Mouse (Mus musculus) megakaryocyte, adult 5-6 weeks (primary cell): Measurements from ENCODE around the gene Zbed4. TPM values are rescaled to one million over a fixed set of nuclear protein-coding genes. Genes with fewer than 3 reads are reported as not detected.
"Not testable (repeated sequence)": the region's sequence is repeated elsewhere in the genome, so short reads cannot be mapped to it uniquely, and the experiment has no call there.

ENCODE experiments used
- ATAC-seq: 2 replicates; pipeline ENCODE4 v1.8.0; 2016; ENCODE audit warnings: mild to moderate bottlenecking, inconsistent platforms; ENCODE audit not compliant: poor library complexity, severe bottlenecking
- total RNA-seq, 2 experiments: library from RNA; stranded (forward) in 1 of 2; stranded (reverse) in 1 of 2; fragments of 153-499, 151-499 nt in 1 of 2; fragments of 221-1000, 200-1000 nt in 1 of 2; gene quantifications; 2 replicates each; pipeline versions ENCODE4 v1.2.3 to v1.2.4; 2015 to 2017

The Zbed4 gene
- total RNA-seq, 2 experiments from 2014 or later, result 30.0 to 32.4 TPM

DNA sequence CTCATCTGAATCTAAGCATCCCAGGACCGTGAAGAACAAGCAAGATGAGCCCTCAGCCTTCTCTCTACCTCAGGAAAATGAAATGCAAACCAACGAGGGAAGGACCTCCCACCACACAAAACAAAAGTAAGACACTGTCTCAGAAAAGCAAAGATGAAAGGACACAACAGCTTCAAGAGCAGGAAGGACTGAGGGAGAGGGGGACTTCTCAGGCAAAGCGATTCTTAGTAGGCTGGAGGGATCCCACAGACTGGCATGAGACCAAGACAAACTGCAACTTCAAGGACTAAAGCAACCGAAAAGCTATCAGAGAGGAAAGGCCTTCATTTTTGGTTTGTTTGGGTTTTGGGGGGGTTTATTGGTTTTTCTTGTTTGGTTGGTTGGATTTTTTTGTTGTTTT is 15.3 kb upstream of the Zbed4 start:
- no peak for ATAC-seq

DNA sequence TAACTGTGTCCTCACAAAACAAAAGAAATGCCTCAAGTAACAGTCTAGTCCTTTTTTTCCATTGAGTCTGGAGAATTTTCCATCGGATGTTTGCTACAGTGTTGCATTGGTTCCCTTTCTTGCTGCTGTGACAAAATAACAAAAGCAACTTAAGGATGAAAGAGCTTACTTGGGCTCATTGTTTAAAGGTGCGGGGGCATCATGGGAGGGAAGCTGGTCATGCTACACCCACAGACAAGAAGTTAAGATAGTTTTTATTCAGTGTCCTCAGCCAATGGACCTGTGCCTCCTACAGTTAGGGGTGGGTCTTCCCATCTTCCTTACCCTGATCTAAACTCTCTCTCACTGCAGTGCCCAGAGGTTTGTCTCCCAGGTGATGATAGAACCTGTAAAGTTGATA is 13.0 kb upstream of the Zbed4 start:
- no peak for ATAC-seq

DNA sequence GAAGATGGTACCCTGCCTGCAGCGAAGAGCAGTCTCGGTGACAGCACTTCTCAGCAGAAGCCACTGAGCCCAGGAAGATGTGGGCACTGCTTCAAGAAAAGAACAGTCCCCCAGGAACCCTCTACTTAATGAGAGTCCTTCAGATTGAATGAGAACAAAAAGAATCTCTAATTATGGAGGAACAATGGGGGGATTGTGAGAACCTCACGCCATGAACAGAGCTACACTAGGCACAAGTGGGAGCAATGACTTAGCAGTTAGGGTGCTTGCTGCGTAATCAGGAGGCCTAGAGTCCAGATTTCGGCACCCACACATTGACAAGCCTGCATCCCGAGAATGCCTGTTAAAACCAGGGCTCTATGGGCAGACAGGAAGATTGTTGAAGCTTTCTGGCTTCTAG is 10.1 kb upstream of the Zbed4 start:
- ATAC-seq, result no peak

DNA sequence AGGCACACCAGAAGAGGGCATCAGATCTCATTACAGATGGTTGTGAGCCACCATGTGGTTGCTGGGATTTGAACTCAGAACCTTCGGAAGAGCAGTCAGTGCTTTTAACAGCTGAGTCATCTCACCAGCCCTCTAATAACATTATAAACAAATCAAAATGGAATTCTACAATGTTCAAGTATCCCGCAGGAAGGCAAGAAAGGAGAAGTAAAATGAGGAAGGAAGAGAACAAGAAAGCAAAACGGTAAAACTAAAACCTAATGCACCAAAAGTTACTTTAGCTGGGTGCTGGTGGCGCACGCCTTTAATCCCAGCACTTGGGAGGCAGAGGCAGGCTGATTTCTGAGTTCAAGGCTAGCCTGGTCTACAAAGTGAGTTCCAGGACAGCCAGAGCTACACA is 8.1 kb upstream of the Zbed4 start:
- peak; percentile 78 for ATAC-seq

DNA sequence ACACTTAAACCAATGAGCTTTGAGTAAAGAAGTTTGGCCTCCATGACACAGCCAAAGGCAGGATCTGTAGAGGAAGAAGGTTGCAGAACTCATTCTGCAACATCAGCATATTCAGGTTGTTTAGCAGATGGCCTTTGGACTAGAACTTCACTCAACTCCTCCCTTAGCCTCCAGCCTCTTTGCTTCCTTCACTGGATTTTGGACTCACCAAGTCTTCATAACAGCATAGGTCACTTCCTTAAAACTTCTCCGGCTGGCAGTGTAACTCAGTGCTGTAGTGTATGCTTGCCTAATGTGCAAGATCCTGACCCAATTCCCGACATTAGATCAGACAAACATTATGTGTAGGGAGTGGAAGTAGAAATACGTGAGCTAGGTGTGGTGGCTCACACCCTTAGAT is 6.1 kb upstream of the Zbed4 start:
- ATAC-seq, result peak; percentile 39

DNA sequence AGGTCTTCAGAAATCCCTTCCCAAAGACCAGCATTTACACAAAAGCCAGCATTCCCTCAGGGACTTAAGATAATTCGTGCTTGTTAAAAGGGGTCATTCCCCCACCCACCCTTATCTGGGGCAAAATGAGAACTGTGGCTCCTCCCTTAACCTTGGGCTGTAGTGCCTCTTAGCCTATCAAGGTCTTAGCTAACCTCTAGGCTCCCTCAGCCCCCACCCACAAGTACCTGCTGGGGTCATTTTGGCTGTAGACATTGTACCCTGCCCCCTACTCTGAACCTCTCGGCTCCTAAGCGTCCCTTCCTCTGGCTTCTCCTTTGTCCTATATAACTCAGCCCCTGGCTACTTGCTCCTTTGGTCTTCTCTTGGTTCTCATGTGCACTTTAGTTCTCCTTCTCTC is 5.5 kb upstream of the Zbed4 start:
- no peak for ATAC-seq

DNA sequence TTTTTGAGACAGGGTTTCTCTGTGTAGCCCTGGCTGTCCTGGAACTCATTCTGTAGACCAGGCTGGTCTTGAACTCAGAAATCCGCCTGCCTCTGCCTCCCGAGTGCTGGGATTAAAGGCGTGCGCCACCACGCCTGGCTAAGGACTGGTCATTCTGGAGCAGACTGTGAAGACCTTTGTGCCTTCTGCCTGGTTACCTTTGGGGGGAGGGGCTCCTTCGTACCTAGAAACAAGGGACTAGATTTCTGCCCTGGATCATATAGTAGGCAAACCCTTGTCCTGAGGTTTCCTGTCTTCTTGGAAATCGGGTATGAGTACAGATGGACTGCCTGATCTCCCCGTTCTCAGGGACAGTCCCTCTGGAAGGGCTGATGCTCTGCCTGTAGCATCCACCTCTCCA is 1.8 kb upstream of the Zbed4 start:
- not testable (repeated sequence) for ATAC-seq

DNA sequence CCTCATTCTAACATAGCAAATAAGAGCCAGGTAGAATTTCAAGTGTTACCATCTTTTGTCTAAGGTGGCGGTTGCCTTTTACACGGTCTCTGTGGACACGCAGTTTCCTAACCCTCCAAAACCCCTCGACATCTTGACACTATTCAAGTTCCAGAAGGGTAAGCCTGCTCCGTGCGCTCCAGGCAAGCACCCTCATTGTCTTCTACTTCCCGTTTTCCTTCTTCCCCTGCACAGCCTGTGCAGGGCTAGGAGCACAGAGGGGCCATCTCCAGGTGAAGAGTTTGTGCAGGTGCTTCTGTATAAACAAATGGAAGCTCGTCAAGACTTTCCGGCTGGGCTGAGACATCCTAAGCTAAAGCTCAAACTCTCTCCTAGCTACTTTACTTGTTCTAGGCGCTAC is 1.4 kb upstream of the Zbed4 start:
- peak; percentile 29; the same call in 1 of the 2 replicates for ATAC-seq

DNA sequence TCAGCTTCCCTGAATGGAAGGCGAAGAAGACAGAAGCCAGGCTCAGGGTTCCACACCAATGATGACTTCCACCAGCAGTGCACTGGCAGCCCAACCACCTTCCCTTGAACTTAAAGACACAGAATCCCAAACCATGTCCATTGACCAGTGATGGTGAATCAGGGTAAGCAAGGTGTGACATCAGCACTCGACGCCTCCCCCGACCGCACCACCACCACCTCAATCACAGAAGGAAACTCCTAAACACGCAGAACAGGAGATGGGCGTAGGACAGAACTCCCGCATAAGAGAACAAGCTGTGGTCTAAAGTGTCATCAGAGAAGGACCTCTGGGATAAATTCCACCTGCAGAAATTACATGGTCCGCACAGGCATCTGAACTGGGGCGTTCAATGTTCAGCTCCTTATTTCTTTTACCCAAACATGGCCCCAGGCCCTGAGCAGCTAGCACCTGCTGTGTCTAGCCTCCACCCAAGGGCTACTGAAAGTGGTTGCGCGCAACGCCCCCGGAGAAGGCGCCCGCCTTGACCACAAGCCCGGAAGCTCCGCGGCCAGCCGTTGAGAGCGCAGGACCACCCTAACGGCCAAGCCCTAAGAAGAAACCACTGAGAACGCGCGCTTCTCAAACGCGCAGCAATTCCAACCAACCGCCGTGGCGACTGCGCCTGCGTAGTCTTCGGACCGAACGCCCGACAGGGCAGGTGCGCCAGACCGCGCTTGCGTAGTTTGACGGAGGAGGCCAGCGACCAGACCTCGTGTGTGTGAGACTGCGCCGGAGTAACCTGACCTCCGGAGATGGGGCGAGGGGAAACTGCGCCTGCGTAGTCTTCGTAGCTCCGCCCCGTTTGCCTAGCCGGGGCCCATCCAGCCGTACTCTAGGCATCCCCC is 540 bp upstream of the Zbed4 start:
- peak; percentile 87 for ATAC-seq

DNA sequence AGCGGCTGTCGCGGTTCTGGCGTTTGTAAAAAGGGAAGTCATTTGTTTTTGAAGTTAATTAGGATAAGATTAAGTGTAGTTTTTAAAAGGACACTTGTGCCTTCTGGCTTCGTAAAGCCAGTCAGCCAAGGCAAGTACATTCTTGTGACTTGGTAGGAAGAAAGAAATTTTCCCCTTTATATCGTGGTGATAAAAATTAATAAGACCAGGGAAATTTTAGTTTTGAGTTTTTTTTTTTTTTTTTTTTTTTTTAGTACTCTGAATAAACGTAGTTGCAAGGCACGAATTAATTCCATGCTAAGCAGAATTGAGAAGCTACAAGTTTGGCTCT is 908 bp downstream of the Zbed4 start:
- no peak for ATAC-seq

DNA sequence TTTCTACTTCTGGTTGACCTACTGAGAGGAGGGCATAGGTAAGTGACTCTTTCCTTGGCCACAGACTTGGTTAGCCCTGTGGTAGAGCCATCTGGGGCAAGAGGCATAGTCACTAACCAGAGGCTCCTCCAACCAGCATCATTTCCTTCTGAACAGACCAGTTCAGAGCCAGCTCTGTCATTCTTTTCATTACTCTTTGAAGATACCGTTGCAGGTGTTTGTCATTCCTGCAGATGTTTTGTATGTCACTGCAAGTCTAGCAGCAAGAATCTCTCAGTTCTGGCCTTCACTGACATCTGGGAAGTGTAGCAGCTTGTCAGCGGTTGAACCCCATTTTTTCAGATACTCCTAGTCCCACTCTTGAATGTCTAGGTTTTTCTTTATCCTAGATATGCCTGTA is 3.4 kb downstream of the Zbed4 start:
- ATAC-seq, result no peak

DNA sequence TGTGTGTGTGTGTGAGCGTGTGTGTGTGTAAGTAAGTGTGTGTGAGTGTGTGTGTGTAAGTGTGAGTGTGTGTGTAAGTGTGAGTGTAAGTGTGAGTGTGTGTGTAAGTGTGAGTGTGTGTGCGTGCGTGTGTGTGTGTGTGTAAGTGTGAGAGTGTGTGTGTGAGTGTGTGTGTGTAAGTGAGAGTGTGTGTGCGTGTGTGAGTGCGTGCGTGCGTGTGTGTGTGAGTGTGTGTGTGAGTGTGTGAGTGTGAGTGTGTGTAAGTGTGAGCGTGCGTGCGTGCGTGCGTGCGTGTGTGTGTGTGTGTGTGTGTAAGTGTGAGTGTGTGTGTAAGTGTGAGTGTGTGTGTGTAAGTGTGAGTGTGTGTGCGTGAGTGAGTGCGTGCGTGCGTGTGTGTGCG is 4.3 kb downstream of the Zbed4 start:
- ATAC-seq, result no peak

DNA sequence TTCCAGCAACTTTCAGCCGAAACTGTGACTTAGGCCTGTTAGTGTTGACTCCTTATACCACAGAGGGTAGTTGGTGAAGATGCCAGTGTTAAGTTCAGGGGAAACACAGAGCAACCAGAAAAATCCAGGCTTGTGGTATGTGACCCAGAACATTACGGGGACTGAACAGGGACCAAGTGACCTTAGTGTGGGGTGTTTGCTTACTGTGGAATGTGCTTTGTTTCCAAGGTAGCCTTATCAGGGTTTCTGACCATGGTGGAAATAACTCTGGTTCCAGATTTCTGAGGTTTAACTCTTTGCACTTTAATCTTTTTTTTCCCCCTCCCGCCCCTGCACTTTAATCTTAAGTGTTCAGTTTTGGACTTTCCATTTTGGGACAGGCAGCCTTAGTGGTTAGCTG is 6.6 kb downstream of the Zbed4 start:
- ATAC-seq, result no peak

DNA sequence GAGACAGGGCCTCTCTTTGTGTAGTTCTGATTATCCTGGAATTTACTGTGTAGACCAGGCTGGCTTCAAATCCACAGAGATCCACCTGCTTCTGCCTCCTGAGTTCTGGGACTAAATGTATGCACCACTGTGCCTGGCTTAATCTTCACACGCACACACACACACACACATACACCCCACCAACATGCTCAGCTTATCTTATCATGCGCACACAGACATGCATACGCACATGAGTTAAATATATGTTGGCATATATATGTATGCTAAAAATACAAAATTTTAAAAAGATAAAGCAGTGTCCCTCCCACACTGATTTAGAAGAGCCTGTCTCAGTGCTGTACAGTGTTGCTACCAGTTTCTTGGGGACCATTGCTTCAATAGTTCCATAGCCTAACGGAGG is 10.1 kb downstream of the Zbed4 start:
- ATAC-seq, result no peak

DNA sequence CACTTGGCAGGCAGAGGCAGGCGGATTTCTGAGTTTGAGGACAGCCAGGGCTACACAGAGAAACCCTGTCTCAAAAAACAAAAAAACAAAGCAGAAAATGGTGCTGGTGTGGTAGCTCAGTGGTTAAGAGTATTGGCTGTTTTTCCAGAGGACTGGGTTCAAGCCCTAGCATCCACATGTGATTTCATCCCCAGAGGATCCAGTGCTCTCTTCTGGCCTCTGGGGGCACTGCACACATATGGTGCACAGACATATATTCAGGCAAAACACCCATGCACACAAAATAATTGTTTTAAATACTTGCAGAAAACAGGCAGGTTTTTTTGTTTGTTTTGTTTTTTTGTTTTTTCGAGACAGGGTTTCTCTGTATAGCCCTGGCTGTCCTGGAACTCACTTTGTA is 14.7 kb downstream of the Zbed4 start:
- ATAC-seq, result peak; percentile 52; the same call in 1 of the 2 replicates

DNA sequence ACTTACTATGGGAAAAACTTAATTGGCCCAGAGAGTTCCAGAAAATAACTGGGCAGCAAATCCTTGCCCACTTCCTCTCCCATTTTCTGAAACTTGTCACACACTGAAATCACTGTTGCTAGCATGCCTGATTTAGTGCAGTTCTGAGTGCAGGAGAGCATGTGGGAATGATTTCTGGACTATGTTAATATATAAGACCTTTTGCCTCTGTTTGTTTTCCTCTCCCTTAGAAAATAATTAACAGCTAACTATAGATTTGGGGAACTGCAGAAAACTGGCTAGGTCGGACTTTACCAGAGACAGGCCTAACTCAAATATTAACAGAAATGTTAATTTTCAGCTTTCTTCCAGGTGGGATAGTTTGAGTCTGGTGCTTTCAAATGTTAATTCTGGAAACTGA is 17.1 kb downstream of the Zbed4 start:
- no peak for ATAC-seq

DNA sequence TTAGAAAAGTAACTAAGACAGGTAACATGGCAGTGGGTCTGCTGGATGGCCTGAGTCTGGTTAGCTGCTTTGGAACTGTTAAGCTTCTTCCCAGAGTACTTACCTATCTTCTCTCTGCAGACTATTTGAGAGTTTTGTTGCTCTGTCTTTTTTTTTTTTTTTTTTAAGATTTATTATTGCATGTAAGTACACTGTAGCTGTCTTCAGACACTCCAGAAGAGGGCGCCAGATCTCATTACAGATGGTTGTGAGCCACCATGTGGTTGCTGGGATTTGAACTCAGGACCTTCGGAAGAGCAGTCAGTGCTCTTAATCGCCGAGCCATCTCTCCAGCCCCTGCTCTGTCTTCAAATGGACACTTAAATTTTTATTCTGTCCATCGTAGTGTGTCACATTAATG is 23.2 kb downstream of the Zbed4 start:
- not testable (repeated sequence) for ATAC-seq

DNA sequence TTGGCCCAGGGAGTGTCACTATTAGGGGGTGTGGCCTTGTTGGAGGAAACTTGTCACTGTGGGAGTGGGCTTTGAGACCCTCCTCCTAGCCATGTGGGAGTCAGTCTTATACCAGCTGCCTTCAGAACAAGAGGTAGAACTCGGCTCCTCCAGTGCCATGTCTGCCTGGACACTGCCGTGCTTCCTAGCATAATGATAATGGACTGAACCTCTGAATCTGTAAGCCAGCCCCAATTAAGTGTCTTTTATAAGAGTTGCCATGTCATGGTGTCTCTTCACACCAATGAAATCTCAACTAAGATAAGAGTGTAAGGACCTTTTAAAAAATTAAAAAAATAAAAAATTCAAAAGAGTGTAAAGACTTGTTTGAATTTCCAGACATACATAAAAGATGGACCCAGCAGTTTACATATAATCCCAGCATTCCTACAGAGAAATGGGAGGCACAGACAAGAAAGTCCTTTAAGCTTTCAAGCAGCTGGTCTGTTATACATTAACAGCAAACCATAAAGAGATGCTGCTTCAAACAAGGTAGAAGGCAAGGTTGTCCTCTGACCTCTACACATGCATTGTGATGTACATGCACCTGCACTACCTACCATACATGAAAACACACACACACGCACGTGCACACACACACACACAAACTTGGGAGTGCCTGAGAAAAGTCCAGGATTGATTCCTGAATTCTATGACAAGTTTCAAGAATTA is 40.8 kb downstream of the Zbed4 start:
- no peak for ATAC-seq

DNA sequence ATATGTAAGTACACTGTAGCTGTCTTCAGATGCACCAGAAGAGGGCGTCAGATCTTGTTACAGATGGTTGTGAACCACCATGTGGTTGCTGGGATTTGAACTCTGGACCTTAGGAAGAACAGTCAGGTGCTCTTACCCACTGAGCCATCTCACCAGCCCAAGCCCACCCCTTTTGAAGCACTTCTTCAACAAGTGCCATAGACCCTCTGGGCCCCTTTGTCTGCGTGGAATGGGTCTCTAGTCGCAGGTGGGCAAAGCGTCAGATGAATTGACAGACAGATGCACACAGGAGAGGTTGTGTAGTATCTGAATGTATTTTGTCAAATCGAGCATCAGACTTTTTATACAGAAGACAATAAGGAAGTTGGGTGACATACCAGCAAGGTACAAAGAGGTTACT is 43.3 kb downstream of the Zbed4 start:
- not testable (repeated sequence) for ATAC-seq

DNA sequence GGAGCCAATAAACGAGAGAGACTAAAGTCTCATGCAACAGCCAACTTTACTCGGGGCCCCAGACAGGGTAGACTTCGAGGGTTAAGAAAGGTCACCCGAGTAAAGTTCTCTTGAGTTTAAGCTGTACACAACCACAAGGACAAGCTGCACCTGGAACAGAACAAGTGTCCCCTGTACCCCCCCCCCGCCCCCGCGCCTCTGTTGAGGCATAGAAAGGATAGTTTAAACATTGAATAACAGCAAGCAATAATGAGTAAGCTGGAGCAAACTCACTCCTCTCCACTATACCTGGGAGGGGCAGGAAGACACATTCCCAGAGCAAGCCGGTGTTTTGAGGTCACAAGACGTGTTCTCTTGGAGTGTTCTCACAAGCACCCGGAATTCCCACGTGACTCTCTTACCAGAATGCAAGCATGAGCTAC is 48.5 kb downstream of the Zbed4 start:
- ATAC-seq, result no peak

DNA sequence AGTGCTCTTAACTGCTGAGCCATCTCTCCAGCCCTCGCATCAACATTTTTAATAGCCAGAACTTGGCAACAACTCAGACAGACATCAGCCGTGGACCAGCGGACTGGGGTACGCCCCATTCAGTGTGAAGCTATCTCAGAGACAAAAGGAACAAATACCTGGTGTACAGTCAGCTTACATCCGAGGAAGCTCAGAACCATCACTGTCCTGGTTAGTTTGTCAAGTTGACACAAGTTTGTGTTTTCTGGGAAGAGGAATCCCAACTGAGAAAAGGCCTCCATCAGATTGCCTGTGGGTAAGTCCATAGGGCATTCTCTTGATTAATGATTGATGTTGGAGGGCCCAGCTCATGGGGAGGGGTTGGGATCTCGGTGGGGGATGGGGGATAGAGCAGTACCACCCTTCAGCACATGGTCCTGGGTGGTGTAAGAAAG is 49.5 kb downstream of the Zbed4 start:
- ATAC-seq, result no peak

DNA sequence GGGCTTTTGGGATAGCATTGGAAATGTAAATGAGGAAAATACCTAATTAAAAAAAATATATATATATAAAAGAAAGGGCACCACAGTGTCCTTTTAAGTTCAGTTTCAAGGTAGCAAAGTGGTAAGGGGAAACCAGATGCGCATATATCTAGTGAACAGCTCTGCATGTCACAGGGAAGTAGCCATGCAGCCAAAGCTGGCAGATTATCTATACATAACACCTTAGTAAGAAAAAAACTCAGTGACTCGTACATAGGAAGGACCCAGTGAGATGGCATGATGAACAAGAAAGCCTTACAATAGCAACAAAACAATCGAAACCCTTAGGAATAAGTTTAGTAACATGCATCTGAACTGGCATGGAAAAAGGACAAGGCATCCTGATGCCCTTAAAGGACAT is 50.4 kb downstream of the Zbed4 start:
- ATAC-seq, result no peak
